18 mouse cellular contexts compared by ENCODE assay signal in the genomic region with DNA sequence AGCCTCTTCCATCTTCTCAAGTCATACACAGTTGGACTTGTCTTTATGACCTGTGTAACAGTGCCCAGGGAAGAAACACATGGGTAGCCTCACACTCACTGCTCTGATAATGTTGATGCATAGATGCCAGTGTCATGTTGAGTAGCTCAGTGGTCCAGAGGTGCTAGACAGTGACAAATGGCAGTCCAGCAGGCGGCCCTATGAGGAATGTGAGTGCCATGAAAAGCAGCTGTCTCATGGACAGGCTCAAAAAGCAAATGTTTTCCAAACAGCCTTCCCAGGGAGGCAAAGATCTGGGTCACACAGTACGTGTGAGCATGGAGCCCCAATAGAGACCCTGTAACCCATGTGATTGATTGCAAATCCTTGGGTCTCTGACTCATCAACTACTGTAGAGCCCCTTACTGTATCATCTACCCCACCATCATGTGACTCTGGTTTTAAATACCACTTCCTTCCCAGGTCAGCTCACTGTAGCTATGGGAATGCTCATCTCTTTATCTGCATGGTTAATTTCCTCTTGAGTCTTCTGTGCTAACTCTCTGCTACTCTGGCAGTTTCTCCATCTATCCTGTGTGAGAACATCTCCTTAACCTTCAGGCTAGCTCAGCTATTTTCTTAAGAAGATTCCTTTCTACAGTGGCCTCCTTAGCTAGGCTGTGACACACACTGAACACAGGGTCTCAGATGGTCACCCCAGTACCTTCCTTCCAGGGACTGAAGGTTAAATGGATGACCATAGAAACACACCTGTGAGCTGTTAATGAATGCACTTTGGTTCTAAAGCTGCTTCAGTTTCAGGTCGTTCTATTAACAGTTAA.
A peak's percentile ranks its signal among the peaks of the same experiment; 100 is the strongest.
DNase-seq lines count a peak whose midpoint lies in the region; ATAC-seq lines count a peak whose summit lies in the region.
"Had no signal": no experiment of that assay in that cellular context is flagged by ENCODE, and none has a peak within 500 bp of the region (broad histone marks: within the 10 kb centered on the region; RNA-seq: fewer than 3 reads in every experiment).

No protein-coding gene starts in this region.

- no peak overlapping the region for H3K4me3 ChIP-seq in heart, embryonic 15.5 days
- no peak overlapping the region for H3K4me3 ChIP-seq in lung, embryonic 15.5 days
- no peak overlapping the region for H3K4me3 ChIP-seq in midbrain, embryonic 11.5 days (ENCODE audit: low read depth, low read length)
- H3K4me3 ChIP-seq: erythroblast, embryonic 14.5 days; forebrain, embryonic 15.5 days; liver, embryonic 13.5 days; midbrain, embryonic 15.5 days; myocyte had no signal

- DNase-seq in heart, postnatal 25 days (ENCODE audit: low spot score): no peak
- DNase-seq in lung, postnatal 14 days: no peak
- DNase-seq in lung, postnatal 36 days: peak; percentile 32
- no peak for DNase-seq in midbrain, embryonic 11.5 days (ENCODE audit: low spot score, missing footprints)
- DNase-seq: cerebellum, adult 8-10 months; liver, embryonic 13.5 days; right cerebral cortex, postnatal 14 days; spleen, adult 18-20 months; thymus, adult 2 months had no signal

- H3K9me3 ChIP-seq in heart, embryonic 15.5 days (replicated peaks): 0 out of 2 replicates have a peak, but pooled peaks cover 4% of the 10 kb centered on the region
- peaks cover 3% of the 10 kb centered on the region for H3K9me3 ChIP-seq in lung, embryonic 15.5 days
- H3K9me3 ChIP-seq in midbrain, embryonic 11.5 days (ENCODE audit: control insufficient read depth, low read length): peaks cover 8% of the 10 kb centered on the region; the same call in 1 of the 2 replicates
- H3K9me3 ChIP-seq: liver, embryonic 13.5 days had no signal

- H3K4me2 ChIP-seq in heart, embryonic 15.5 days: no peak overlapping the region
- H3K4me2 ChIP-seq in lung, embryonic 15.5 days: no peak overlapping the region
- H3K4me2 ChIP-seq in midbrain, embryonic 11.5 days: no peak overlapping the region
- H3K4me2 ChIP-seq: forebrain, embryonic 15.5 days; liver, embryonic 13.5 days; midbrain, embryonic 15.5 days had no signal

- H3K27me3 ChIP-seq in heart, embryonic 15.5 days: no peaks in the 10 kb centered on the region
- no peaks in the 10 kb centered on the region for H3K27me3 ChIP-seq in lung, embryonic 15.5 days
- H3K27me3 ChIP-seq in midbrain, embryonic 11.5 days (ENCODE audit: control insufficient read depth, insufficient read depth, low read length): no peaks in the 10 kb centered on the region
- H3K27me3 ChIP-seq: forebrain, embryonic 15.5 days; liver, embryonic 13.5 days; midbrain, embryonic 15.5 days had no signal

- 64% methylated on average over 3 of the region's 3 CpGs for WGBS in heart, embryonic 15.5 days
- WGBS in lung, embryonic 15.5 days: 52% methylated on average over 3 of the region's 3 CpGs
- 83% methylated on average over 3 of the region's 3 CpGs for WGBS in midbrain, embryonic 11.5 days

- intact Hi-C loops in heart, postnatal 25 days (cut with DNase I): loop anchor here (2.0 kb wide), 1 partner anchor 41 kb away; no protein-coding TSS in a partner anchor

- no peak for ATAC-seq in heart, embryonic 15.5 days (replicated peaks; ENCODE audit: insufficient number of reproducible peaks, insufficient read depth, low FRiP score, low read depth)
- ATAC-seq in lung, embryonic 15.5 days (ENCODE audit: borderline replicate concordance, extremely low read depth, low FRiP score, low TSS enrichment): no peak; the same call in 1 of the 2 replicates
- peak; percentile 69 for ATAC-seq in granulocyte monocyte progenitor cell, adult 5-6 weeks (replicated peaks; ENCODE audit: poor library complexity, severe bottlenecking)
- no peak for ATAC-seq in erythroid progenitor cell, adult 5-6 weeks (replicated peaks; ENCODE audit: low FRiP score, poor library complexity, severe bottlenecking)
- no peak for ATAC-seq in midbrain, embryonic 11.5 days (ENCODE audit: low FRiP score)
- ATAC-seq: forebrain, embryonic 15.5 days; midbrain, embryonic 15.5 days had no signal

- H3K36me3 ChIP-seq in heart, embryonic 15.5 days: no peaks in the 10 kb centered on the region
- no peaks in the 10 kb centered on the region for H3K36me3 ChIP-seq in lung, embryonic 15.5 days
- no peaks in the 10 kb centered on the region for H3K36me3 ChIP-seq in midbrain, embryonic 11.5 days (ENCODE audit: control insufficient read depth, insufficient read depth, low read length)
- H3K36me3 ChIP-seq: forebrain, embryonic 15.5 days; liver, embryonic 13.5 days; midbrain, embryonic 15.5 days had no signal

- peaks cover 25% of the 10 kb centered on the region for H3K4me1 ChIP-seq in heart, embryonic 15.5 days (replicated peaks)
- H3K4me1 ChIP-seq in lung, embryonic 15.5 days: peaks cover 35% of the 10 kb centered on the region
- H3K4me1 ChIP-seq in midbrain, embryonic 11.5 days (ENCODE audit: control insufficient read depth, insufficient read depth, low read length): peaks cover 3% of the 10 kb centered on the region
- H3K4me1 ChIP-seq: liver, embryonic 13.5 days had no signal

- H3K9ac ChIP-seq in heart, embryonic 15.5 days: no peak overlapping the region
- H3K9ac ChIP-seq in lung, embryonic 15.5 days: no peak overlapping the region
- H3K9ac ChIP-seq in midbrain, embryonic 11.5 days (ENCODE audit: low read length): no peak overlapping the region
- H3K9ac ChIP-seq: forebrain, embryonic 15.5 days; liver, embryonic 13.5 days; midbrain, embryonic 15.5 days had no signal

- H3K27ac ChIP-seq in heart, embryonic 15.5 days: peak overlapping the region; percentile 63; the same call in 1 of the 2 replicates
- peak overlapping the region; percentile 23; the same call in 1 of the 2 replicates for H3K27ac ChIP-seq in lung, embryonic 15.5 days
- H3K27ac ChIP-seq in midbrain, embryonic 11.5 days (ENCODE audit: low read depth, low read length): no peak overlapping the region
- H3K27ac ChIP-seq: kidney, postnatal 0 days; liver, embryonic 13.5 days; midbrain, embryonic 15.5 days had no signal
